Mouse (Mus musculus) testis, adult 2 months (tissue): ENCODE measurements around the gene Col11a2.

Experiments used
- CTCF ChIP-seq: fragments of 200-500 bp; IDR thresholded peaks from 2 replicates; pipeline ENCODE4 v1.5.1; 2012; ENCODE audit warnings: low read depth, mild to moderate bottlenecking, inconsistent platforms, low read length, moderate library complexity; ENCODE audit not compliant: control insufficient read depth, insufficient read depth, insufficient replicate concordance
- POLR2A ChIP-seq: fragments of 200-500 bp; IDR thresholded peaks from 2 replicates; pipeline ENCODE4 v1.6.1; 2012; ENCODE audit warnings: low read depth, mild to moderate bottlenecking, inconsistent platforms, low read length, moderate library complexity; ENCODE audit not compliant: control insufficient read depth

GRCm38 (mm10) chr17:34025756-34026151, 13.5 kb upstream of the Col11a2 start:
- TF ChIP-seq CTCF (no peak), POLR2A (no peak)
